Mouse (Mus musculus) hindbrain, embryonic 13.5 days (tissue): ENCODE results near the gene Cyp2ab1. TPM values are rescaled to one million over a fixed set of nuclear protein-coding genes. Genes with fewer than 3 reads are reported as not detected.
"Not testable (repeated sequence)": the region's sequence is repeated elsewhere in the genome, so short reads cannot be mapped to it uniquely, and the experiment has no call there.

ENCODE experiments used
- ATAC-seq: fragments of 200-750 bp; cut with Nextera tagmentation; 2 replicates; pipeline ENCODE4 v1.8.0; 2017; ENCODE audit warnings: moderate TSS enrichment; ENCODE audit not compliant: low FRiP score
- H3K27ac ChIP-seq: fragments of 300-500 bp; sonication (generic); 2 replicates; pipeline ENCODE4 v1.5.1; 2015; ENCODE audit warnings: inconsistent platforms, mild to moderate bottlenecking, moderate library complexity
- H3K27me3 ChIP-seq: fragments of 300-500 bp; sonication (generic); 2 replicates; pipeline ENCODE4 v1.6.1; 2015; ENCODE audit warnings: mild to moderate bottlenecking, inconsistent platforms
- H3K36me3 ChIP-seq: fragments of 300-500 bp; sonication (generic); 2 replicates; pipeline ENCODE4 v1.6.1; 2015; ENCODE audit warnings: mild to moderate bottlenecking, inconsistent platforms
- H3K4me1 ChIP-seq: fragments of 300-500 bp; sonication (generic); replicated peaks from 2 replicates; pipeline ENCODE4 v1.6.1; 2015; ENCODE audit warnings: inconsistent platforms
- H3K4me2 ChIP-seq: fragments of 300-500 bp; sonication (generic); 2 replicates; pipeline ENCODE4 v1.6.1; 2015; ENCODE audit warnings: inconsistent platforms, mild to moderate bottlenecking, moderate library complexity
- H3K4me3 ChIP-seq: fragments of 300-500 bp; sonication (generic); 2 replicates; pipeline ENCODE4 v1.5.1; 2015; ENCODE audit warnings: mild to moderate bottlenecking, inconsistent platforms
- H3K9ac ChIP-seq: fragments of 300-500 bp; sonication (generic); 2 replicates; pipeline ENCODE4 v1.6.1; 2015; ENCODE audit warnings: mild to moderate bottlenecking, inconsistent platforms
- H3K9me3 ChIP-seq: fragments of 300-500 bp; sonication (generic); 2 replicates; pipeline ENCODE4 v1.6.1; 2016; ENCODE audit warnings: inconsistent platforms
- WGBS: fragments of 180-500 bp; shearing (Covaris S2); methylation state at CpG from one replicate; pipeline ENCODE4 v1.1.7; 2015; 5-methylcytosine and 5-hydroxymethylcytosine counted together
- polyA plus RNA-seq: library from polyadenylated mRNA; unstranded; fragments of >200 nt; fragmentation: Nextera tagmentation; extraction: Ambion mirVana; gene quantifications from 2 replicates; pipeline ENCODE4 v1.2.1, GENCODE M21; 2015

The Cyp2ab1 gene
- not detected in 2 replicates for polyA plus RNA-seq

- no peak for ATAC-seq
- Histone ChIP-seq H3K36me3 (peaks cover 24% of the 10 kb centered on the region), H3K4me1 (no peaks in the 10 kb centered on the region), H3K27me3 (no peaks in the 10 kb centered on the region), H3K9me3 (no peaks in the 10 kb centered on the region), H3K27ac (no peak within 1 kb of the TSS), H3K4me2 (no peak within 1 kb of the TSS), H3K4me3 (no peak within 1 kb of the TSS), H3K9ac (no peak within 1 kb of the TSS)
- WGBS, result 79% methylated on average over 5 of the region's 5 CpGs
Observed at GRCm38 (mm10) chr16:20325286-20325685, at the start of gene Cyp2ab1. Gene Cyp2ab1 (minus strand): TSS chr16:20325404.

- Histone ChIP-seq H3K27me3 (no peaks in the 10 kb centered on the region), H3K36me3 (peaks cover 91% of the 10 kb centered on the region), H3K4me1 (no peaks in the 10 kb centered on the region), H3K9ac (no peak overlapping the region), H3K27ac (no peak overlapping the region), H3K9me3 (no peaks in the 10 kb centered on the region), H3K4me2 (no peak overlapping the region), H3K4me3 (no peak overlapping the region)
- 82% methylated on average over 4 of the region's 4 CpGs for WGBS
- no peak for ATAC-seq
Observed at GRCm38 (mm10) chr16:20371731-20372130, 46.5 kb upstream of the Cyp2ab1 start.

- H3K4me1 ChIP-seq, result no peaks in the 10 kb centered on the region
- no peaks in the 10 kb centered on the region for H3K27me3 ChIP-seq
- H3K27ac ChIP-seq, result no peak overlapping the region
- peaks cover 95% of the 10 kb centered on the region for H3K36me3 ChIP-seq
- no peak for ATAC-seq
- WGBS, result 97% methylated on average over 9 of the region's 9 CpGs
- no peak overlapping the region for H3K4me2 ChIP-seq
- no peaks in the 10 kb centered on the region for H3K9me3 ChIP-seq
- no peak overlapping the region for H3K4me3 ChIP-seq
- H3K9ac ChIP-seq, result no peak overlapping the region
Observed at GRCm38 (mm10) chr16:20368221-20368620, 43.0 kb upstream of the Cyp2ab1 start.

GRCm38 (mm10) chr16:20362121-20362520, 36.9 kb upstream of the Cyp2ab1 start:
- no peaks in the 10 kb centered on the region for H3K27me3 ChIP-seq
- H3K4me2 ChIP-seq, result no peak overlapping the region
- H3K4me1 ChIP-seq, result no peaks in the 10 kb centered on the region
- 92% methylated on average over 11 of the region's 11 CpGs for WGBS
- no peaks in the 10 kb centered on the region for H3K9me3 ChIP-seq
- H3K36me3 ChIP-seq, result peaks cover 99% of the 10 kb centered on the region
- no peak overlapping the region for H3K4me3 ChIP-seq
- no peak overlapping the region for H3K9ac ChIP-seq
- ATAC-seq, result no peak
- no peak overlapping the region for H3K27ac ChIP-seq

- peaks cover 98% of the 10 kb centered on the region for H3K36me3 ChIP-seq
- H3K4me2 ChIP-seq, H3K4me1 ChIP-seq, H3K4me3 ChIP-seq, H3K9ac ChIP-seq, H3K27ac ChIP-seq, H3K27me3 ChIP-seq, ATAC-seq, H3K9me3 ChIP-seq: not testable (repeated sequence)
- WGBS, result 96% methylated on average over 3 of the region's 3 CpGs
Observed at GRCm38 (mm10) chr16:20361496-20361895, 36.3 kb upstream of the Cyp2ab1 start.

GRCm38 (mm10) chr16:20359643-20360295, 34.6 kb upstream of the Cyp2ab1 start:
- Histone ChIP-seq H3K4me3 (no peak overlapping the region), H3K9ac (no peak overlapping the region), H3K4me2 (no peak overlapping the region), H3K4me1 (no peaks in the 10 kb centered on the region), H3K27me3 (no peaks in the 10 kb centered on the region), H3K9me3 (no peaks in the 10 kb centered on the region), H3K36me3 (peaks cover 96% of the 10 kb centered on the region), H3K27ac (no peak overlapping the region)
- WGBS, result 82% methylated on average over 9 of the region's 9 CpGs
- ATAC-seq, result no peak

GRCm38 (mm10) chr16:20357837-20358236, 32.6 kb upstream of the Cyp2ab1 start:
- ATAC-seq, result no peak
- Histone ChIP-seq H3K9me3 (no peaks in the 10 kb centered on the region), H3K27ac (no peak overlapping the region), H3K9ac (no peak overlapping the region), H3K4me1 (no peaks in the 10 kb centered on the region), H3K36me3 (peaks cover 94% of the 10 kb centered on the region), H3K4me3 (no peak overlapping the region), H3K27me3 (no peaks in the 10 kb centered on the region), H3K4me2 (no peak overlapping the region)
- WGBS, result 97% methylated on average over 5 of the region's 5 CpGs

GRCm38 (mm10) chr16:20354762-20355161, 29.6 kb upstream of the Cyp2ab1 start:
- Histone ChIP-seq H3K9me3 (no peaks in the 10 kb centered on the region), H3K9ac (no peak overlapping the region), H3K27ac (no peak overlapping the region), H3K4me2 (no peak overlapping the region), H3K4me1 (no peaks in the 10 kb centered on the region), H3K27me3 (no peaks in the 10 kb centered on the region), H3K4me3 (no peak overlapping the region), H3K36me3 (peaks cover 84% of the 10 kb centered on the region)
- no peak for ATAC-seq
- whole genome bisulfite sequencing, result 89% methylated on average over 2 of the region's 2 CpGs

GRCm38 (mm10) chr16:20354011-20354410, 28.8 kb upstream of the Cyp2ab1 start:
- 95% methylated on average over 1 of the region's 1 CpGs for whole genome bisulfite sequencing
- ATAC-seq, result no peak
- H3K36me3 ChIP-seq, result peaks cover 84% of the 10 kb centered on the region
- H3K9ac ChIP-seq, result no peak overlapping the region
- no peaks in the 10 kb centered on the region for H3K4me1 ChIP-seq
- H3K9me3 ChIP-seq, result no peaks in the 10 kb centered on the region
- H3K27ac ChIP-seq, result no peak overlapping the region
- H3K27me3 ChIP-seq, result no peaks in the 10 kb centered on the region
- no peak overlapping the region for H3K4me3 ChIP-seq
- no peak overlapping the region for H3K4me2 ChIP-seq

GRCm38 (mm10) chr16:20345464-20345863, 20.3 kb upstream of the Cyp2ab1 start:
- Histone ChIP-seq H3K4me3 (no peak overlapping the region), H3K4me1 (no peaks in the 10 kb centered on the region), H3K9ac (no peak overlapping the region), H3K4me2 (no peak overlapping the region), H3K27me3 (no peaks in the 10 kb centered on the region), H3K27ac (no peak overlapping the region), H3K9me3 (no peaks in the 10 kb centered on the region), H3K36me3 (peaks cover 78% of the 10 kb centered on the region)
- no peak for ATAC-seq
- WGBS, result 93% methylated on average over 1 of the region's 1 CpGs

GRCm38 (mm10) chr16:20338616-20339015, 13.4 kb upstream of the Cyp2ab1 start:
- Histone ChIP-seq H3K4me2 (no peak overlapping the region), H3K4me3 (no peak overlapping the region), H3K9ac (no peak overlapping the region), H3K9me3 (no peaks in the 10 kb centered on the region), H3K27me3 (no peaks in the 10 kb centered on the region), H3K27ac (no peak overlapping the region), H3K4me1 (no peaks in the 10 kb centered on the region), H3K36me3 (peaks cover 80% of the 10 kb centered on the region)
- no peak for ATAC-seq
- WGBS, result 98% methylated on average over 3 of the region's 3 CpGs

- 95% methylated on average over 8 of the region's 8 CpGs for WGBS
- Histone ChIP-seq H3K4me2 (no peak overlapping the region), H3K27me3 (no peaks in the 10 kb centered on the region), H3K4me1 (no peaks in the 10 kb centered on the region), H3K9me3 (no peaks in the 10 kb centered on the region), H3K4me3 (no peak overlapping the region), H3K9ac (no peak overlapping the region), H3K36me3 (peaks cover 87% of the 10 kb centered on the region), H3K27ac (no peak overlapping the region)
- ATAC-seq, result no peak
Observed at GRCm38 (mm10) chr16:20334918-20335317, 9.7 kb upstream of the Cyp2ab1 start.

GRCm38 (mm10) chr16:20328306-20328705, 3.1 kb upstream of the Cyp2ab1 start:
- Histone ChIP-seq H3K4me1 (no peaks in the 10 kb centered on the region), H3K4me2 (no peak overlapping the region), H3K9ac (no peak overlapping the region), H3K4me3 (no peak overlapping the region), H3K27me3 (no peaks in the 10 kb centered on the region), H3K36me3 (peaks cover 52% of the 10 kb centered on the region), H3K27ac (no peak overlapping the region), H3K9me3 (no peaks in the 10 kb centered on the region)
- WGBS, result 92% methylated on average over 5 of the region's 5 CpGs
- no peak for ATAC-seq
